Mouse (Mus musculus) kidney, adult 9 months (tissue): ENCODE data around the gene Fbxw7.
"Not testable (repeated sequence)": the region's sequence is repeated elsewhere in the genome, so short reads cannot be mapped to it uniquely, and the experiment has no call there.

Experiments
- DNase-seq: peaks from one replicate; pipeline ENCODE4 v3.0.0; 2022

The Fbxw7 gene

DNA sequence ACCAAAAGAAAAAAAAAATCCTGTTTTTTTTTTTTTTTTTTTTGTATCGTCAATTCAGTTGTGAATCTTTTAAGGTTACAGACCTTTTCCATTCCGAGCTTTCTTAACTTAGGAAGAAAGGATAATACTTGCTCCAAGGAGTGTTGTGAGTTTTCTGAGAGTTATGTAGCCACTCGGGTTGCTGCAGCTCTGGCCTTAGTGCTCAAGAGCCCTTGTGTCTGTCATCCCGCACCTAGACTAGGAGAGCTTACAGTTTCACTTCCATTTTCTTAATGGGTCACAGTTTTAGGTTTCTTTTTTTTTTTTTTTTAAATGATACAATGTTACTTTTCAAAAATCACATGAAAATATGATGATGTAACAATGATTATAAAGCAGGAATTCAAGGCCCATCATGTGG, 12.5 kb downstream of the Fbxw7 start:
- no peak for DNase-seq

DNA sequence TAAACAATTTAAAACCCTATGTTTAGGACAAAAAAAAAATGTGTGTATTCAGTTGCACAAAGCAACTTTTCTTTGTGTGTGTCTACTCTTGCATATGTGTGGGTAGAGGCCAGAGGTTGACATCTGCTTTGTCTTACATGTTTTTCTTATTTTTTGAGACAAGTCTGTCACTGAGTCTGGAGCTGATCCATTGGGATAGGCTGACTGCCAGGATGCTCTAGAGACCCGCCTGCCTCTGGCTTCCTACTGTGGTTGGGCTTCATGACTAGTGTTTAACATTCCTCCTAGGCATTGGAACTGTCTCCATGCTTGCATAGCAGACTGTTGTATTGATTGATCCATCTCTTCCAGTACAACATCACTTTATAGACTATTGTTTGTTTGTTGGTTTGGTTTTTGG, 14.3 kb downstream of the Fbxw7 start:
- no peak for DNase-seq

DNA sequence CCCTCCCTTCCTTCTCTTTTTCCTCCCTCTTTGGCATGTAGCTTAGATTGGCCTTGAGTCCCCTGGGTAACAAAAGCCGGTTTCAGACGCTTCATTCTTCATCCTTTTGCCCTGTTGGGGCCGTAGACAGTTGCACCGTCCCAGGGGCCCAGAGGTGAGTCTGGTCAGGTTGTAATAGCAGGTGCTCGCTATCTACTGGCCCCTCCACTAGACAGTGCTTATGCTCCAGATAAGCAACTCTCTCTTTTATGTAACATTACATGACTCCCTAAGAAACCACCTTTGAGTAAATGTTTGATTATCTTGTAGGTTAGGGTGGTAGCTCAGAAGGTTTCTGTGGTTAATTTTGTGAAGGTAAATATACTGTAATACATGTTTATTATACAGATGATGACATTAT, 21.0 kb downstream of the Fbxw7 start:
- no peak for DNase-seq

DNA sequence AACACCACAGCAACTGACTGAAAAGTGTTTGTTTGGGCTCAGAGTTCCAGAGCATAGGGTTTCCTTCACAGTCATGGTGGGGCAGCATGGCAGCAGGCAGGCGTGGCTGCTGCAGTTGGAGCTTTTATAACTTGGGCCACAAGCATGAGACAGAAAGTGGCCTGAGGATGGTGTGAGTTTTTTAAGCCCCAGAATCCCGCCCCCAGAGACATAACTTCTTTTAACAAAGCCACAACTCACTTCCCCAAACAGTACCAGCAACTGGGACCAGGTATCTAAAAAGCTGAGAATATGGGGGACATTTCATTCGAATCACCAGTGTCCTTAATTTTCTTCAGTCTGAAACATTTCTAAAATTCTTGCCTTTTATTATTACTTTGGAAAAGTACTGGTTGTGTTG, 22.9 kb downstream of the Fbxw7 start:
- no peak for DNase-seq

DNA sequence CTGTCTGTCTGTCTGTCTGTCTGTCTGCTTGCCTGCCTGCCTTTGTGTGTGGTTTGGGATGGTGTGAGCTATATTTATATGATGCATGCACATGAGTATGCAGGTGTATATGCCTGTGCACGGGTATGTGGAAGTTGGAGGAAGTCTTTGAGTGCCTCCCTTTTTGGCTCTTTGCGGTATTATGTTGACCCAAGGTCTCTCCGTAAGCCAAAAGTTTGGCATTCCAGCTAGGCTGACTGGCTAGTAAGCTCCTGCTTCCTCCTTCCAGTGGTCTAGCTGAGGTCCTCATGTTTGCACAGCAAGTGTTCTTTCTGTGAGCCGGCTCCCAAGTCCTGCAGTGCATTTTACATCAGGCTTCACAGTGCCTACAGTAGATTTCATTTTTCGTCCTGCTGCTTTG, 24.4 kb downstream of the Fbxw7 start:
- DNase-seq: no peak

DNA sequence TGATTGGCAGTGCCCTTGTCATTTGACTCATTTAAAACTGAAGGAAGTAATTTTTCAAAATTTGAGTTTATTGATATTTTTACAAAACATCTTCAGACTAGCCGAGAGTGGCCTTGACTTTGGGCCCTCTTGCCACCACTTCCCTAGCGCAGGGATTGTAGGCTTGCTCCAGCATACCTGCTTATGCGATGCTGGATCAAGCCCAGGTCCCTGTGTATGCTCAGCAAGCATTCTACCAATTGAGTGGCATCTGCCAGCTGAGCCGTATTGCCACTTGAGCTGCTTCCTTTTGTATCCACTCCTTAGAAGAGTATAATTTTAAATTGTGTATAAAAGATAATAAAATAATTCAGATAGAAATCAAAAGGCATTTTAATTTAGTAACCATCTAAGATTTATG, 26.2 kb downstream of the Fbxw7 start:
- no peak for DNase-seq

DNA sequence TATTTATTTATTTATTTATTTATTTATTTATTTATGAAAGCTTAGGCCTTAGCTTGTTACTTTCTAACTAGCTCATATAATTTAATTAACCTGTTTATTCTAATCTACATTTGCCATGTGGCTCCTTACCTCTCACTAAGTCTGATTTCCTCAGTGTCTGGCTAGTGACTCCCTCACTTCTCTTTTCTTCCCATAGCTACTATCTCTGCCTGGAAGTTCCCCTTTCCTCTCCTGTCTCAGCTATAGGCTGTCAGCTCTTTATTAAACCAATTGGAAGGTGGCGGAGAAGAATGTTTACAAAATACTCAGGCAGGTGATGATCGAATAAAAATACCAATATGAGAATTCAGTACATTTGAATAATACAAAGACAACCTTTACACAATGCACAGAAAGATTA, 27.7 kb downstream of the Fbxw7 start:
- DNase-seq: no peak

DNA sequence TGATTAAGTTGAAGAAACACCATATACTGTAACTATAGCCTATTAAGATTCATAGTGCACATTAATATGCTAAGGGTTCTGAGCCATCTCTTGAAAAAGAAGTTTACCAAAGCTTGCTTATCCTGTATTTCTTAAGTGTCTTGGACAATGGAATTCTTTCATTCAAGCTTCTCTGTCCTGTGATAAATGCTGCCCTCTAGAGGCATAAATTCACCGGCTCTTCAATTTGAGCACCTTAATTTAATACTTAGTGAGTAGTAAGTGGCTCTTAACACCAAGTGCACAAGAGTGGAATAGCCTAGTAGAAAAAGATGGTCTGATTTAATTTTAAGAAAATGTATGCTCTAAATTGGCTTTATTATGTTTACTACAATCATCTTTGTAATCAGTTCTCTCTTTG, 28.5 kb downstream of the Fbxw7 start:
- DNase-seq: peak; percentile 83

DNA sequence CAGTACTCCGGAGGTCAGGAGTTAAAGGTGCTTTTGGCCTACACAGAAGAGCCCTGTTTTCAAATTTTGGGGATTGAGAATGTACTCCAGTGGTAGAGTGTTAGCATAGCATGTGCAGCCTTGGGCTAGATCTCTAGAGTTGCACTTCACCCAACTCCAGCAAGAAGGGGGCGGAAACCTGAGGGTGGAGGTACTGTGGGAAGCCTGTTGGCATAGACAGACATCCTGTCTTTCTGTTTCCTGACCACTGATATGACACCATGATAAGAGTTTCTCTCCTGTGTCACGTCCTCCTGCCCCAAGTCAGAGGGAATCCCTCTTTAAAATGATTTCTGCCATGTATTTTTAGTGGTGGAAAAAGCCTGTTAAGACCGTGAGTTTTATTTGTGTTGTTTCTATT, 33.7 kb downstream of the Fbxw7 start:
- DNase-seq: peak; percentile 34

DNA sequence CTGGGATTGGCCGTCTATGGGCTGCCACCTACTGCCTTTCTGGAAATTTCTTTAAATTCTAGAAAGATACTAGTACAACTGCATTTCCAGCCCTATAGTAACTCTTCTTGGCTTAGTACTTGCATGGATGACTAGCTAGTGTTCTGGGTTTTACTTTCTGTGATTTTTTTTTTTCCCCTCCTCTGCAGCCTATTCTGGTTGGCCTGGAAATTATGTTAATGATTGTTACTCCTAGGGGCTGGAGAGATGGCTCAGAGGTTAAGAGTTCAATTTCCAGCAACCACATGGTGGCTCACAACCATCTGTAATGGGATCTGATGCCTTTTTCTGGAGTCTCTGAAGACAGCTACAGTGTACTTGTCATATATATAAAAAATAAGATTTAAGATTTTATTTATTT, 35.4 kb downstream of the Fbxw7 start:
- peak; percentile 49 for DNase-seq

DNA sequence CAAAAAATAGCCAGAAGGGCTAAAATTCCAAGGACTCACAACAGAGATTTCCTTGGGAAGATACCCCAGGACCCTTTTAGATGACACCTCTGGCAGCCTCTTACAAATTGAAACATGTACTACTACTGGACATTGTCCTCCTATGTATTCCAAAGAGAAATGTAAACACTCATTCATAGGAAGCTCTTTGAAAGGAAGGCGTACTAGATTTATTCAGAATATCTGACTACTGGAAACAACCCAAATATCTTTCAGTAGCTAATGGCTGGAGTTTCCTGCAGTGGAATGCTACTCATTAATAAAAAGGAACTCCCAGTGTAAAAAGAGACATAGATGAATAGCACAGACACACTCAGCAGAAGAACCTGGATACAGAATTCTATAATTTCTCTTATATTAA, 36.7 kb downstream of the Fbxw7 start:
- no peak for DNase-seq

DNA sequence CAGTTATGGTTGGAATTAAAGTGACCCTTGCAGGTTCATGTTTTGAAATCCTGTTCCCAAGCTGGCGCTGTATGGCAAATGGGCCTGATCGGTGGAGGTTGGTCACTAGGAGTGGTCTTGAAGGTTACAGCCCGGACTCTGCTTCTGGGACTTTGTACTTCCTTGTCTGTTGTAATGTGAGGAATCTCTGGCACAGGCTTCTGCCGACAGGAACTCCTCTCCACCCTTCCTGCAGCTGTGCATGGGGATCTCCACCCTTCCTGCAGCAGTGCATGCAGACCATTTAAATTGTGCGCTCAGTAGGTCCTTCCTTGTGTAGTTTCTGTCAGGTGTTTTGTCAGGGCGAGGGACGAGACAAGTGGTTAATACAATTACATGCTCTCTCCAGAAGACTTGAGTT, 37.8 kb downstream of the Fbxw7 start:
- peak; percentile 76 for DNase-seq

DNA sequence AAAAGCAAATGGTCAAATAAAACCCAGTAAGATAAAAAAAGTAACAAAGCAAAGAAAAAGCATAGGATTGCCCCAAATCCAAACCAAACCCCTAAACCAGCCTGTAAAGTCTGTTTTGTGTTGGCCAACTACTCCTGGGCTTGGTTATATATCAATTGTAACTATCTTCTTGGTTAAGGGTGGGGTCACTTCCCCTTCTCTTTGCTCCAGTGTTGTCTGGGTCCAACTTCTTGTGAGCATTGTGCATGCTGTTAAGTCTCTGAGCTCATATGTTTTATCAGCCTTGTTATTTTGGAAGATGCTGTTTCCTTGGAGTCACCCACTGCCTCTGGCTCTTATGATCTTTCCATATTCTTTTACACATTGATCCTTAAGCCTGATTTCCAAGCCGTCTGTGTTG, 39.4 kb downstream of the Fbxw7 start:
- DNase-seq: no peak

DNA sequence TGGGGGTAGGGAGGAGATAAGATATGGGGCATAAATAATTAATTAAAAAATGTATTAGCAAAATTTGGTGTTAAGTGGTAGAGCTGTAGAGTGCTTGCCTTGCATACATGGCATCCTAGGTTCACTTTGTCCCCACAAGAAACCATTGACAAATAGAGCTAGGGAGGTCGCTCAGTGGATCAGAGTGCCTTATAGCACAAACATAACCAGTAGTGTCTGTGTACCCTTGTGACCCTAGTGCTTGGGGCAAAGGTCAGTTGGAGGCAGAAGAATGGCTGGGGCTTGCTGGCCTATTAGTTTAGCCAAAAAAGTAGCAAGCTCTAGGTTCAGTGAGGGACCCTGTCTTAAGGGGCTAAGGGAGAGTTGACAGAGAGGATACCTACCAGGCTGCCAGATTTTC, 45.6 kb downstream of the Fbxw7 start:
- DNase-seq: no peak

DNA sequence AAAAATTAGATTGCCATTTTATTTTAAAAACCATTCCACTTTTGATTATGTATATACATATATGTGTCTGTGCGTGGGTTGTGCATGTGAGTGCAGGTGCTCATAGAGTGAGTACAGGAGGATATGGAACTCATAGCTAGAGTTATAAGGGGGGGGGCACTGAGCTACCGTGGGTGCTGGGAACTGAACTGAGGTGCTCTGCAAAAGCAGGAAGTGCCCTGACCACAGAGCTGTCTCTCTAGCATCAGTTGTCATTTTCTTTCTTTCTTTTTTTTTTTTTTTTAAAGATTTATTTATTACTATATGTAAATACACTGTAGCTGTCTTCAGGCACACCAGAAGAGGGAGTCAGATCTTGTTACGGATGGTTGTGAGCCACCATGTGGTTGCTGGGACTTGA, 46.7 kb downstream of the Fbxw7 start:
- DNase-seq: not testable (repeated sequence)

DNA sequence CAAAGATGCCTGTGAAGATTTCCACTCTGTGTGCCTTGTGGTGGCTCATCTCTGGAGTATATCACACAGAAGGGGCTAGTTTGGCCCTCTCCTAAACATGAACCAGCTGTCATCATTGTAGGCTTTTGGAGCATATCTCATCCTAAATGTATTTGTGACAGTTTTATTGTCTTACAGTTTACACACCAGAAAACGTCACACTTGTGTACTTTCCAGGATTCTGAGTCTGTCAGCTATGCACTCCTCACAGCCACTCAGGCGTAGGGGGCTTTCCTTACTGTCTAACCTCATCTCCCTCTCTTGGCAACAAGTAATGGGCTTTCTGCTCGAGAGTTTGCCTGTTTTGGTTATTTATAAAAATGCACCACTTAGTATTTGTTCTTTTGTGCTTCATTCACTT, 50.6 kb downstream of the Fbxw7 start:
- no peak for DNase-seq

DNA sequence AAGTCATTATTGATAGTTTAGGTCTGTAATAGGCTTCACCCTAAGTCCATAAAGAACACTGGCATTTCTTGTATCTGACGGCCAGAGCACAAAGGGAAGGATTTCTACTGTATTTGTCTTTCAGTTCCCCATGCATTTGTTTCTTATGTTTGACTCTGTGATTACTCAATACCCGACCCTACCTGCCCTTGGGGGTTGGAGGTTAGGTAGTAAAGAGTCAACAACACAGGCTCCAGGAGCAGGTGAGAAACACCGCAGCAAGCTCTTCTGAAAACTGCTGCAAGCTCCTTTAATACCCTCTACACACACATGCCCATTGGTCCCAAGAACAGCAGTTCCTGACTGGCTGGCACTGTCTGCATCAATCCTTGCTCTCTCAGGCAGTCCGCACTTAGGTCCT, 51.8 kb downstream of the Fbxw7 start:
- DNase-seq: no peak

DNA sequence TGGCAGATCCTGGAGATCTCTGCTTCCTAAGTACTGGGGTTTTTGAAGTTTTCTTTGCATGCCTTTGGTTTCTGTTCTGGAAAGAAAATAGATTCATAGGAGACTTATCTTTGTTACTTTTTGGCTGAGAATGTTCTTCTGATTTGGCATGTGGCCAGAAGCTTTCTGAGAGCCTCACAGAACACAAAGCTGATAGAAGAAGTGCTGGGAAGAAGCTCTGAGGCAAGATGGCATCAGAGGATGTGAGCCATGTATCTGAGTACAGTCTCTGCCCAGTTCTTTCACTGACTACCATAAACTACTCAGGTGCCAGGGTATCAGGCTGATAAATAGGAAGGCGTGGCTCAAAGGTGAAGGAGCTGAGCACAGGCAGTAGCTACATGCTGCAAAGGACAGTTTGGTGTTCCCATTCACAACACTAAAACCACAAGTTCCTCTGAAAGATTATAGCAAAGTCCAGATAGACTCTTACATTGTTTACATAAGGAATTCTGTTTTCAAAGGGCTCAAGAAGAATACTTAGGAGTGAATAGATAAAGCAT, 52.4 kb downstream of the Fbxw7 start:
- DNase-seq: no peak

DNA sequence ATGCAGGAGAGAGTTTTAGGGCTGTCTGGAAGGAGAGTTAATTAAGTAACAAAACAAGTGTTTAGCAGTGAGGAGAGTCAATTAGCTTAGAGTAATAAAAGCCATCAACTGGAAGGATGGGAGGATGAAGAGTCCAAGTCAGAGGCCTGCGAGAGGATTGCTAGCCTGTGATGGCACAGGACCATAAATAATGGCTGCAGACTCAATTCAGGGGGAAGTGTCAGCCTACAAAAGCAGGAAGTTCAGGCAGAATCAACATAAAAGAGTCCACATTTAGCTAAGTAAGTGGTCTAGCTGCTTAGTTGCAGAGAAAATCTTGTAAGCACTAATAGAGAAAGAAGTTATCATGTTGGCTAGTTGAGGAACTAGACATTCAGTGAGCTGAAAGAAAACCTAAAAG, 52.9 kb downstream of the Fbxw7 start:
- DNase-seq: no peak

DNA sequence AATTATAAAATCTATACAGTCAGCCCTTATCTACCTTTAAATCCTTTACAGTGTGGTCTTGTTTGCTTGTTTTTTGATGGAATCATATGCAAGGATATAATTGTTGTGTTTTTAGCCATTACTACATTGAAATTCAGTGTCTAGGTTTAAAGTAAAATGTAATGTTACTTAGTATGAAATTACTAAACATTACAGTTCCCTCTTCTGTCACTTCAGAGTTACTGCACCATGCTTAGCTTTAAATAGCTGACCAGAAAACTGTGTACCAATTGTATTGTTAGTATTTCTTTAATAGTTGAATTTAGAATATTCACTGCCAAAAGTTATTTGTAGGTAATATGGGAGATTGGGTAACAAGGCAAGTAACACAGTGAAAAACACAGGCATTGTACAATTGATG, 55.1 kb downstream of the Fbxw7 start:
- no peak for DNase-seq

DNA sequence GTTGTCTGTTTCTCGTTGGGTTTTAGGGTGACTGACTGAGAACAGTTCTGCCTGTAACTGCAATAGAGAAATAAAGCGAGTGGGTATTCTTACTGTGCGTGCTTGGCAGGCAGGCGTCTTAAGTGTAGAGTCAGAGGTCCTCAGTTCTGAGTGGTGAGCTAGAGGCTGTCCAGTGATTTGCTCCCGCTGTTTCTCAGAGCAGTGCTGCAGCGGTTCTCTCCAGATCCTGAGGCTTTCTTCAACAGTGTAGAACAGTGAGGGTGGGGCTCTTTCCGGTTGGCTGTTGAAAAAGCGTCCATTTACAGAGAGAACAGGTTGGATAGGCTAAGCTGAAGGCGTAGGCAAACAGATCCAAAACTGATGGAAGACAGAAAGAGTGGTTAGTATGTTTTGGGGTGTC, 60.2 kb downstream of the Fbxw7 start:
- DNase-seq: no peak

DNA sequence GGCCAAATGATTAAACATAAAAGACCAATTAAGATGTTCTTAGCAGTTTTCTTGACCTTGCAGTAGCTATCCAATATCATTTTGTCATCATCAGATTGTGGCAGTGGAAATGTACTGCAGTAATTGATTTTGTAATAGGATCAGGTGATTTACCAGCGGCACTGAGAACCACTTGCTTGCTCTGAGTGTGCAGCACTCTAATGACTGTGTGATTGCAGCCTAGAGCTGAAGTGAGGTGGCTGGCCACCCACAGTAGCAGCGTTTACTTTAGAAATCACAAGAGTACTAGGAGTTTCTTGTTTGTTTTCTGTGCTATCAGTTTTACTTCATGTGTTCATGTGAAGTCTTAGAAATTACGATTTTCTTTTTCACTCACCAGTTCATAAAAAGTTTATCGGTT, 61.1 kb downstream of the Fbxw7 start:
- DNase-seq: no peak

DNA sequence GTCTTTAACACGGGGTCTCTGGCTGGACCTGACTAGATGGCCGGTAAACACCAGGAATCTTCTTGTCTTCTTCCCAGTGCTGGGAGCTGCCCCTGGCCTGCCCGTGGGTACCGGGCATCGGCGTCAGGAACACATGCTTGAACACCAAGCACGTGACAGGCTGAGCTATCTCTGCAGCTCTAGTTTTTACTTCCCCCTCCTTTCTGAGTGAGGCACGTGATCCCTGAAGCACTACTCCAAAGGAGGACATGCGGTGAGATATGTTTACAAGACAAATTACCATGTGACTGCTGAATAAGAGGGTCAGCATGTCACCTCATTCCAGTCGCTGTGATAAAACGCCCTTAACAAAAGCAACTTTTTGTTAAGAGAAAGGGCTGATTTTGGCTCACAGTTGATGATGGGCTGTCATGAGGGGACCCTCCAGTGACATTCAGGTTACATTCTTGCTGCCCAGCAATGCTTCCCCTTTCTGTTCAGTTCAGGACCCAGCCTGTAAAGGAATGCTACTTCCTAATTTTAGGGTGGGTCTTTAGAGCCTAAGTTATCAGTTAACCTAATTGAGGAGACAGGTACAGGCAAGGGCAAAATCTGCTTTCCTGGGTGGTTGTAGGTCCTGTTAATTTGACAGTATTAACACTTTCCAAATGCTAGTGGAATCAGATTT, 68.9 kb downstream of the Fbxw7 start:
- DNase-seq: peak; percentile 13

DNA sequence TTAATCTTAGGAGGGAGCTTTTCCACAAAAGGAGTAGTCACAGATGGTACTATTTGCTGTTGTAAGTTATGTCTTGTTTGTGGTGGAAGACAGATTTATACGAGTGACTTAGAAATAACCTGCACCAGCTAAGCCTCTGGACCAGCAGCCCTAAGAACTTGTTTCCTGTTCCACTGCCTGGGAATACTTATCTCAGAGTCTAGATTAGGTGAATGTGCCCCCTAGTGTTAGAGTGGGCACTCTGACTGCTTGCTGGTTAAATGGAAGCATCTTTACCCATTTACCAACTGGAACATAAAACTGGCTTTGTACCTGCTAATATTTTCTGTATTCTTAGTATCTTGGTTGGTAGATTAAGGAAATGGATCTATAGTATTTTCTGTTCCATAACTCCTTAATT, 74.6 kb downstream of the Fbxw7 start:
- peak; percentile 45 for DNase-seq

DNA sequence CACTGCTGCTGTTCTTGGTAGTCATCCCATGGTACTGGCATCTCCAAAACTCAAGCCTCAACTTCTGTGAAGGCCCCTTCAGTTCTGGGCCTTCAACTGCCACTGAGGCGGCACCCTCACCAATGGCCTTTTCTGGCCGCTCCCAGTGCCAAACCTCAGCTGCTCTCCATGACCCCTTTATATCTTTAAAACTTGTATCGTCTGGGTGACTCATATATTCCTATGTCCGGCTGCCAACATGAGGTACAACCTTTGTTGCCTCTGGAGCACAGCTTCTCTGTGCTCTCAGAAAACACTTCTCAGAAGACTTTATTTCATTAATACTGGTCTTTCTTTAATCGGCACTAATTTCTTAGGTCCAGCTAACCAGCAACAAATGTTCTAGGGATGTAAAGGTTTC, 75.9 kb downstream of the Fbxw7 start:
- DNase-seq: no peak

DNA sequence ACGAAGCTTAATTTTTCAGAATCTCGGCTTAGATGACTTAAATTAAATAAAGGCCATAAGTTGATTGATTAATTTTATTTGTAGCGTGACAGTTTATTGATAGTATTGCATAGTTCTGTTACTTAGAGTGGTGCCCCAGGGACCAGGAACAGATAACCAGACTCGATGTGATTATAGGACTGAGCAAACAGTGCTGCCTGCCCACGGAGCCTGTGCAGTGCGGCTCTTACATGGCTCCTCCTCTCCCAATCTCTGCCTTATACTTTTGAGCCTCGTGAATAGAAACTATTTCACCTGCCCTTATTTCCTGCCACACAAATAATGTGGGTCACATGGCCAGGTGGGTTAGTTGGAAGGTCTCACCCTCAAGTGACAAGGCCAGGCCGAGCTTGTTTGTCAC, 82.9 kb downstream of the Fbxw7 start:
- no peak for DNase-seq
